Mouse (Mus musculus) MEL (cell line): ENCODE data around the gene Lrrn4. TPM values are rescaled to one million over a fixed set of nuclear protein-coding genes. Genes with fewer than 3 reads are reported as not detected.

Experiments
- DNase-seq: peaks from one replicate; pipeline ENCODE4 v3.0.0; 2011; ENCODE audit warnings: low read depth, low spot score
- H3K27ac ChIP-seq: 2 replicates; pipeline ENCODE4 v1.5.1; 2012; ENCODE audit warnings: low read depth, mild to moderate bottlenecking, control low read depth, low read length, moderate library complexity; ENCODE audit not compliant: control insufficient read depth
- H3K27me3 ChIP-seq, 2 experiments: fragments of 150-350 bp in 1 of 2; sonication (generic) in 1 of 2; 2 replicates each; pipeline ENCODE4 v1.6.1; 2012; ENCODE audit warnings: low read length in 2 of 2, mild to moderate bottlenecking in 2 of 2, improper control_type of control experiment in 1 of 2, moderate library complexity in 1 of 2; ENCODE audit not compliant: insufficient read depth in 2 of 2, control insufficient read depth in 1 of 2
- H3K36me3 ChIP-seq, 2 experiments: 2 replicates each; pipeline ENCODE4 v1.6.1; 2012 to 2014; ENCODE audit warnings: low read length in 2 of 2, improper control_type of control experiment in 1 of 2, inconsistent platforms in 1 of 2, mild to moderate bottlenecking in 1 of 2; ENCODE audit not compliant: insufficient read depth in 2 of 2, control insufficient read depth in 1 of 2
- H3K4me1 ChIP-seq, 2 experiments: fragments of 150-350 bp in 1 of 2; sonication (generic) in 1 of 2; 2 replicates each; pipeline ENCODE4 v1.6.1; 2012; ENCODE audit warnings: low read length in 2 of 2, improper control_type of control experiment in 1 of 2, mild to moderate bottlenecking in 1 of 2; ENCODE audit not compliant: insufficient read depth in 2 of 2, control insufficient read depth in 1 of 2
- H3K4me3 ChIP-seq, 2 experiments: fragments of 150-350 bp in 1 of 2; sonication (generic) in 1 of 2; 2 replicates each; pipeline ENCODE4 v1.5.1; 2012; ENCODE audit warnings: low read depth in 2 of 2, low read length in 2 of 2, mild to moderate bottlenecking in 2 of 2, moderate library complexity in 2 of 2, control low read depth in 1 of 2, improper control_type of control experiment in 1 of 2; ENCODE audit not compliant: control insufficient read depth in 1 of 2, insufficient read depth in 1 of 2
- H3K79me2 ChIP-seq: 2 replicates; pipeline ENCODE4 v1.6.1; 2012; ENCODE audit warnings: mild to moderate bottlenecking, low read length, moderate library complexity; ENCODE audit not compliant: control insufficient read depth, poor library complexity, insufficient read depth
- H3K9ac ChIP-seq: 2 replicates; pipeline ENCODE4 v1.6.1; 2012; ENCODE audit warnings: low read depth, mild to moderate bottlenecking, control low read depth, low read length, moderate library complexity; ENCODE audit not compliant: control insufficient read depth, poor library complexity, severe bottlenecking
- H3K9me3 ChIP-seq: fragments of 150-350 bp; sonication (generic); replicated peaks from 2 replicates; pipeline ENCODE4 v1.6.1; 2012; ENCODE audit warnings: mild to moderate bottlenecking, low read length, improper control_type of control experiment, moderate library complexity; ENCODE audit not compliant: insufficient read depth
- BHLHE40 ChIP-seq: IDR thresholded peaks from 2 replicates; pipeline ENCODE4 v1.6.1; 2012; ENCODE audit warnings: low read depth, mild to moderate bottlenecking, inconsistent platforms, low read length, improper control_type of control experiment, borderline replicate concordance
- CHD2 ChIP-seq: IDR thresholded peaks from 2 replicates; pipeline ENCODE4 v1.6.1; 2011; ENCODE audit warnings: low read length, improper control_type of control experiment
- ELF1 ChIP-seq: IDR thresholded peaks from 2 replicates; pipeline ENCODE4 v1.6.1; 2014; ENCODE audit warnings: low read depth, mild to moderate bottlenecking, inconsistent platforms, low read length, improper control_type of control experiment, moderate library complexity
- EP300 ChIP-seq, 2 experiments: IDR thresholded peaks; 2 replicates each; pipeline ENCODE4 v1.6.1; 2011; ENCODE audit warnings: improper control_type of control experiment in 2 of 2, low read length in 2 of 2, low read depth in 1 of 2, mild to moderate bottlenecking in 1 of 2
- ETS1 ChIP-seq: IDR thresholded peaks from 2 replicates; pipeline ENCODE4 v1.6.1; 2012; ENCODE audit warnings: low read depth, mild to moderate bottlenecking, inconsistent platforms, low read length, improper control_type of control experiment, moderate library complexity
- GABPA ChIP-seq: IDR thresholded peaks from 2 replicates; pipeline ENCODE4 v1.6.1; 2012; ENCODE audit warnings: low read depth, mild to moderate bottlenecking, inconsistent platforms, low read length, improper control_type of control experiment, moderate library complexity
- KAT2A ChIP-seq: conservative IDR thresholded peaks from 2 replicates; pipeline ENCODE4 v1.6.1; 2012; ENCODE audit warnings: low read depth, low read length, improper control_type of control experiment, inconsistent platforms
- MAZ ChIP-seq: IDR thresholded peaks from 2 replicates; pipeline ENCODE4 v1.6.1; 2012; ENCODE audit warnings: low read depth, mild to moderate bottlenecking, inconsistent platforms, low read length, improper control_type of control experiment
- MXI1 ChIP-seq: IDR thresholded peaks from 2 replicates; pipeline ENCODE4 v1.6.1; 2011; ENCODE audit warnings: mild to moderate bottlenecking, low read depth, low read length, improper control_type of control experiment
- MYB ChIP-seq: IDR thresholded peaks from 2 replicates; pipeline ENCODE4 v1.6.1; 2011; ENCODE audit warnings: mild to moderate bottlenecking, low read depth, low read length, improper control_type of control experiment
- POLR2AphosphoS2 ChIP-seq: IDR thresholded peaks from 2 replicates; pipeline ENCODE4 v1.6.1; 2011; ENCODE audit warnings: low read length, improper control_type of control experiment
- TCF12 ChIP-seq: IDR thresholded peaks from 2 replicates; pipeline ENCODE4 v1.6.1; 2014; ENCODE audit warnings: low read depth, mild to moderate bottlenecking, inconsistent platforms, low read length, improper control_type of control experiment, moderate library complexity
- USF1 ChIP-seq: IDR thresholded peaks from 2 replicates; pipeline ENCODE4 v1.6.1; 2014; ENCODE audit warnings: low read depth, mild to moderate bottlenecking, inconsistent platforms, low read length, improper control_type of control experiment, moderate library complexity
- ZC3H11A ChIP-seq: IDR thresholded peaks from 2 replicates; pipeline ENCODE4 v1.6.1; 2012; ENCODE audit warnings: low read depth, mild to moderate bottlenecking, inconsistent platforms, low read length, improper control_type of control experiment
- ZNF384 ChIP-seq: IDR thresholded peaks from 2 replicates; pipeline ENCODE4 v1.6.1; 2012; ENCODE audit warnings: low read depth, mild to moderate bottlenecking, inconsistent platforms, low read length, improper control_type of control experiment
- polyA plus RNA-seq, 2 experiments: library from polyadenylated mRNA; stranded (reverse) in 1 of 2; unstranded in 1 of 2; fragments of >175 nt in 1 of 2; fragments of >200 nt in 1 of 2; gene quantifications; 2 replicates each; pipeline versions ENCODE4 v1.2.1 to v1.2.4; 2012; ENCODE audit warnings: low replicate concordance in 2 of 2, low read depth in 1 of 2; ENCODE audit not compliant: insufficient read length in 2 of 2, insufficient read depth in 1 of 2, missing spikeins in 1 of 2
- total RNA-seq: library from RNA; depleted of rRNA; stranded (reverse); fragments of 300-350 nt; gene quantifications from 2 replicates; pipeline ENCODE4 v1.2.3, GENCODE M21; 2012

Lrrn4 gene
- total and polyA plus RNA-seq, 3 experiments = not detected

GRCm38 (mm10) chr2:132867521-132867920, 13.2 kb downstream of the Lrrn4 start:
- H3K79me2 ChIP-seq = no peaks in the 10 kb centered on the region
- no peak for DNase-seq
- TF ChIP-seq KAT2A = no peak
- no peak for TF ChIP-seq MAZ
- no peak for TF ChIP-seq ETS1
- TF ChIP-seq ZNF384 = no peak
- TF ChIP-seq CHD2 = no peak
- no peak overlapping the region for H3K4me3 ChIP-seq
- no peaks in the 10 kb centered on the region for H3K4me1 ChIP-seq
- no peak overlapping the region for H3K27ac ChIP-seq
- H3K27me3 ChIP-seq = no peaks in the 10 kb centered on the region
- H3K9ac ChIP-seq = no peak overlapping the region
- no peaks in the 10 kb centered on the region for H3K9me3 ChIP-seq
- H3K36me3 ChIP-seq = peaks cover 0 to 12% of the 10 kb centered on the region in 2 experiments; a peak in 2 of 4 replicates

DNA sequence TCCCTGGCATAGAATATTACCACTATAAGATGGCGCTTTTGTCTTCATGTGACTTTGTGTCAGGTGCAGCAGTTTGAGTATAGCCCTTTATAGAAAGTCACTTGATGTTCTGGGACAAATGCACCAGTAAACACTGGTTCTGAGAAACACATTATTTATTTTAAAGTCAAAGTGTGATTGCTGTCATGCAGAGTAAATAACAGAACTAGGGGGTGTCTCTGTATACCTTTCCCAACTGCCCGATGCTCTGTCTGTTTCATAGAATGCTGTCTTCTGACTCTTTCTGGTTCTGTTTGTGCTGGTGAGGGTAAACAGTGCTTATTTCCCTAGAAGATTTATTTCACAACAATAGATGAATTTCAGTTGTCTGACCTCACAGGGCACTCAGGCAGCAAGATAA, 17.4 kb downstream of the Lrrn4 start:
- no peaks in the 10 kb centered on the region for H3K27me3 ChIP-seq
- no peak overlapping the region for H3K4me3 ChIP-seq
- no peak overlapping the region for H3K27ac ChIP-seq
- H3K9ac ChIP-seq = no peak overlapping the region
- DNase-seq = no peak
- TF ChIP-seq ZC3H11A = no peak
- TF ChIP-seq EP300 (IDR thresholded peaks at IDR 0.05; ENCODE audit: low read depth in 1 of 2, low read length in 2 of 2) = no peak
- no peak for TF ChIP-seq POLR2AphosphoS2
- no peak for TF ChIP-seq MXI1
- no peak for TF ChIP-seq MYB
- no peak for TF ChIP-seq GABPA
- TF ChIP-seq USF1 = no peak
- TF ChIP-seq, all 39 proteins: peak for 0
- Histone ChIP-seq H3K9me3 (no peaks in the 10 kb centered on the region), H3K36me3 (peaks cover 0 to 19% of the 10 kb centered on the region in 2 experiments; a peak in 2 of 4 replicates), H3K4me1 (no peaks in the 10 kb centered on the region), H3K79me2 (peaks cover 2% of the 10 kb centered on the region; the same call in 1 of the 2 replicates)

GRCm38 (mm10) chr2:132861456-132861855, 19.2 kb downstream of the Lrrn4 start:
- Histone ChIP-seq H3K4me1 (no peaks in the 10 kb centered on the region), H3K4me3 (no peak overlapping the region), H3K36me3 (peaks cover 2 to 22% of the 10 kb centered on the region in 2 experiments; a peak in 3 of 4 replicates), H3K27me3 (no peaks in the 10 kb centered on the region), H3K9me3 (no peaks in the 10 kb centered on the region), H3K27ac (no peak overlapping the region), H3K79me2 (peaks cover 6% of the 10 kb centered on the region), H3K9ac (no peak overlapping the region)
- DNase-seq = no peak
- no peak for TF ChIP-seq TCF12
- TF ChIP-seq ELF1 = no peak
- TF ChIP-seq POLR2AphosphoS2 = no peak
- TF ChIP-seq BHLHE40 = no peak
